Mouse (Mus musculus): Measurements from ENCODE around the gene Twf1.

- TF ChIP-seq CTCF (IDR thresholded peaks at IDR 0.05; ENCODE audit: insufficient read depth, low read depth, low read length) (no peak), POLR2A (IDR thresholded peaks at IDR 0.05; ENCODE audit: insufficient read depth, low read depth, low read length) (no peak)
Observed at GRCm38 (mm10) chr15:94557442-94557841, 32.2 kb downstream of the Twf1 start.

All from olfactory bulb, adult 2 months (tissue).